Mouse (Mus musculus) CH12.LX (cell line): Measurements from ENCODE around the gene Oxsr1.

ENCODE experiments used
- BHLHE40 ChIP-seq: IDR thresholded peaks from 2 replicates; pipeline ENCODE4 v1.6.1; 2011; ENCODE audit warnings: mild to moderate bottlenecking, low read depth, low read length, improper control_type of control experiment
- EP300 ChIP-seq: IDR thresholded peaks from 2 replicates; pipeline ENCODE4 v1.6.1; 2011; ENCODE audit warnings: low read length, improper control_type of control experiment
- KAT2A ChIP-seq: IDR thresholded peaks from 2 replicates; pipeline ENCODE4 v1.6.1; 2012; ENCODE audit warnings: low read length, improper control_type of control experiment, inconsistent platforms; ENCODE audit not compliant: insufficient replicate concordance
- ZNF384 ChIP-seq: IDR thresholded peaks from 2 replicates; pipeline ENCODE4 v1.6.1; 2012; ENCODE audit warnings: low read depth, low read length, improper control_type of control experiment, inconsistent platforms

GRCm38 (mm10) chr9:119337842-119338241 is 15.6 kb upstream of the Oxsr1 start:
- TF ChIP-seq KAT2A, result no peak
- TF ChIP-seq ZNF384, result no peak
- no peak for TF ChIP-seq EP300
- no peak for TF ChIP-seq BHLHE40
